Mouse (Mus musculus) heart, embryonic 14.5 days (tissue): ENCODE data around the gene Klhl10. TPM values are rescaled to one million over a fixed set of nuclear protein-coding genes. Genes with fewer than 3 reads are reported as not detected.

Experiments used
- ATAC-seq: fragments of 200-750 bp; cut with Nextera tagmentation; 2 replicates; pipeline ENCODE4 v1.8.0; 2017; ENCODE audit warnings: low read depth, moderate TSS enrichment; ENCODE audit not compliant: insufficient number of reproducible peaks, insufficient read depth, low FRiP score
- H3K27ac ChIP-seq, 2 experiments: fragments of 200-500 bp in 1 of 2; fragments of 300-500 bp in 1 of 2; sonication (generic) in 1 of 2; replicated peaks in 1 of 2; 2 replicates each; pipeline ENCODE4 v1.5.1; 2012 to 2014; ENCODE audit warnings: low read depth in 2 of 2, low read length in 2 of 2, control low read depth in 1 of 2, mild to moderate bottlenecking in 1 of 2, mixed read lengths in 1 of 2; ENCODE audit not compliant: control insufficient read depth in 1 of 2, insufficient read depth in 1 of 2
- H3K27me3 ChIP-seq: fragments of 300-500 bp; sonication (generic); 2 replicates; pipeline ENCODE4 v1.6.1; 2014; ENCODE audit warnings: mild to moderate bottlenecking, low read length, control low read depth; ENCODE audit not compliant: control insufficient read depth, insufficient read depth
- H3K36me3 ChIP-seq: fragments of 300-500 bp; sonication (generic); 2 replicates; pipeline ENCODE4 v1.6.1; 2014; ENCODE audit warnings: mild to moderate bottlenecking, control low read depth, low read length, mixed read lengths; ENCODE audit not compliant: control insufficient read depth, insufficient read depth
- H3K4me1 ChIP-seq, 2 experiments: fragments of 200-500 bp in 1 of 2; fragments of 300-500 bp in 1 of 2; sonication (generic) in 1 of 2; 2 replicates each; pipeline ENCODE4 v1.6.1; 2012 to 2014; ENCODE audit warnings: low read length in 2 of 2, control low read depth in 1 of 2, mixed read lengths in 1 of 2; ENCODE audit not compliant: control insufficient read depth in 2 of 2, insufficient read depth in 2 of 2
- H3K4me2 ChIP-seq: fragments of 300-500 bp; sonication (generic); 2 replicates; pipeline ENCODE4 v1.6.1; 2014; ENCODE audit warnings: mild to moderate bottlenecking, low read length
- H3K4me3 ChIP-seq, 2 experiments: fragments of 200-500 bp in 1 of 2; fragments of 300-500 bp in 1 of 2; sonication (generic) in 1 of 2; 2 replicates each; pipeline ENCODE4 v1.5.1; 2012 to 2014; ENCODE audit warnings: low read length in 2 of 2, mild to moderate bottlenecking in 2 of 2, control low read depth in 1 of 2, low read depth in 1 of 2, moderate library complexity in 1 of 2; ENCODE audit not compliant: control insufficient read depth in 1 of 2, insufficient read depth in 1 of 2
- H3K9ac ChIP-seq: fragments of 300-500 bp; sonication (generic); 2 replicates; pipeline ENCODE4 v1.6.1; 2014; ENCODE audit warnings: mild to moderate bottlenecking, low read length
- H3K9me3 ChIP-seq: fragments of 300-500 bp; sonication (generic); 2 replicates; pipeline ENCODE4 v1.6.1; 2016; ENCODE audit warnings: low read length, control low read depth; ENCODE audit not compliant: control insufficient read depth
- WGBS: fragments of 180-500 bp; shearing (Covaris S2); extraction: QIAGEN DNeasy Blood & Tissue Kit; methylation state at CpG from one replicate; pipeline ENCODE4 v1.1.7; 2014; 5-methylcytosine and 5-hydroxymethylcytosine counted together
- polyA plus RNA-seq: library from polyadenylated mRNA; unstranded; fragments of >200 nt; fragmentation: Nextera tagmentation; extraction: Ambion mirVana; gene quantifications from 2 replicates; pipeline ENCODE4 v1.2.1, GENCODE M21; 2014

Klhl10 gene
- polyA plus RNA-seq = 0.36 and 0.44 TPM in 2 replicates

DNA sequence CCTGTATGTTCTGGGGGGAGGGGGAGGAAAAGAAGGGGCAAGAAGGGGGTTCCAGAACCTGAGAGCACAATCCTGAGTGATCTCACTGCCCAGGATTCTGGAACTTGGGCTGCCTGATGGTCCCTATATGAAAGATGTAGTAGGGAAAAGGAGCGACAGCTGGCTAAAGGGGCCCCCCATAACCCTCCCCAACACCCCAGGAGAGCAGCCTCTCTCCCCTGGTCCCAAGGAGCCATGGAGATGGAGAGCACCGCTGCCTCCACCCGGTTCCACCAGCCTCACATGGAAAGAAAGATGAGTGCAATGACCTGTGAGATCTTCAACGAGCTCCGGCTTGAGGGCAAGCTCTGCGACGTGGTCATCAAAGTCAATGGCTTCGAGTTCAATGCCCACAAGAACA, at the start of gene Klhl10, which contains the start of gene Nt5c3b:
TSS of gene Klhl10 (plus strand) at position 121 of the 400 bp plus-strand sequence.
TSS of gene Nt5c3b (minus strand) at position 12 of the 400 bp plus-strand sequence.
- Histone ChIP-seq H3K4me2 (peak within 1 kb of the TSS; percentile 79), H3K27ac (peak within 1 kb of the TSS; percentile 20 to 73; a peak in 2 of 4 replicates), H3K9ac (peak within 1 kb of the TSS; percentile 94), H3K27me3 (no peaks in the 10 kb centered on the region), H3K9me3 (no peaks in the 10 kb centered on the region), H3K36me3 (peaks cover 10% of the 10 kb centered on the region), H3K4me3 (peak within 1 kb of the TSS; percentile 77 to 89), H3K4me1 (peaks cover 3 to 9% of the 10 kb centered on the region in 2 experiments)
- no peak for ATAC-seq
- 82% methylated on average over 8 of the region's 8 CpGs for WGBS

- Histone ChIP-seq H3K4me2 (no peak overlapping the region), H3K36me3 (peaks cover 18% of the 10 kb centered on the region; the same call in 1 of the 2 replicates), H3K27ac (peak overlapping the region in 1 of 2 experiments; percentile 35; a peak in 1 of 4 replicates), H3K4me1 (peaks cover 71 to 81% of the 10 kb centered on the region in 2 experiments), H3K4me3 (no peak overlapping the region), H3K27me3 (no peaks in the 10 kb centered on the region), H3K9ac (no peak overlapping the region), H3K9me3 (no peaks in the 10 kb centered on the region)
- WGBS = 78% methylated on average over 5 of the region's 5 CpGs
- no peak for ATAC-seq
These were observed 48.8 kb upstream of the Klhl10 start for GRCm38 (mm10) chr11:100392958-100393357.

- Histone ChIP-seq H3K4me3 (no peak overlapping the region), H3K36me3 (peaks cover 18% of the 10 kb centered on the region; the same call in 1 of the 2 replicates), H3K4me2 (peak overlapping the region; percentile 28), H3K27ac (0 out of 4 replicates have a peak overlapping the region, but pooled peaks of 1 of the 2 experiments have one; percentile 15), H3K9me3 (no peaks in the 10 kb centered on the region), H3K27me3 (no peaks in the 10 kb centered on the region), H3K4me1 (peaks cover 65 to 77% of the 10 kb centered on the region in 2 experiments), H3K9ac (0 out of 2 replicates have a peak overlapping the region, but pooled peaks have one; percentile 25)
- 49% methylated on average over 7 of the region's 7 CpGs for WGBS
- ATAC-seq = no peak
These were observed 48.0 kb upstream of the Klhl10 start for GRCm38 (mm10) chr11:100393733-100394132.

DNA sequence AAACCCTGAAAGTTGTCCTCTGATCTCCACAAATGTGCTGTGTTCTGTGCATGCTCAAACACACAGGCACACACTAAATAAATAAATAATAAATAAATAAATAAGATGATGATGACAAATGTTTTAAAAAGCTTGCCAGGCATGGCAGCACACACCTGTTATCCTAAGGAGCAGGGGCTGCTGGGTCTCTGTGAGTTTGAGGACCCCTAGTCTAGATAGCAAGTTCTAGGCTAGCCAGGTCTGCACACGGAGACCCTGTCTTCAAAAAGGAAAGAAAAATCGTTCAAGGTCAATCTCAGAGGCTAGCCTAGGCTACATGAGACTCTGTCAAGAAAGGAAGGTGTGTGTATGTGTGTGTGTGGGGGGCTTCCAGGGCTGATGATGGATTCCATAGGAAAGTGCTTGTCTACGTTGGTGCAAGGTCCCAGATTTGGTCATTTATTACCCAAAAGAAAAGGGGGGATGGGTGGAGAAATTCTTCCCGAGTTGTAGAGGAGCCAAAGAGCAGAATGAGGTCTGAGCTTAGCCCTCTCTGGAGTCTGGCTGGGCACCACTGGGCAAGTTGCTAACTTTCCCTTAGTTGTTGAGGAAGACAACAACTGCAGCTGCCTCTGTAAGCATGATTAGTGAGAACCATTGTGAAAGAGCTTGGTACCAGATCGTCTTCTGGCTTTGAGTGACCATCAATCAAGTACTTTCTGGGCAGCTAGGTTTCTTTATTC, 47.2 kb upstream of the Klhl10 start:
- Histone ChIP-seq H3K27ac (peak overlapping the region; percentile 79 to 91), H3K36me3 (peaks cover 18% of the 10 kb centered on the region; the same call in 1 of the 2 replicates), H3K27me3 (no peaks in the 10 kb centered on the region), H3K9me3 (no peaks in the 10 kb centered on the region), H3K4me3 (peak overlapping the region in 1 of 2 experiments; percentile 88; a peak in 2 of 4 replicates), H3K4me1 (peaks cover 60 to 75% of the 10 kb centered on the region in 2 experiments), H3K4me2 (peak overlapping the region; percentile 85), H3K9ac (peak overlapping the region; percentile 93)
- no peak for ATAC-seq
- 64% methylated on average over 5 of the region's 5 CpGs for WGBS

DNA sequence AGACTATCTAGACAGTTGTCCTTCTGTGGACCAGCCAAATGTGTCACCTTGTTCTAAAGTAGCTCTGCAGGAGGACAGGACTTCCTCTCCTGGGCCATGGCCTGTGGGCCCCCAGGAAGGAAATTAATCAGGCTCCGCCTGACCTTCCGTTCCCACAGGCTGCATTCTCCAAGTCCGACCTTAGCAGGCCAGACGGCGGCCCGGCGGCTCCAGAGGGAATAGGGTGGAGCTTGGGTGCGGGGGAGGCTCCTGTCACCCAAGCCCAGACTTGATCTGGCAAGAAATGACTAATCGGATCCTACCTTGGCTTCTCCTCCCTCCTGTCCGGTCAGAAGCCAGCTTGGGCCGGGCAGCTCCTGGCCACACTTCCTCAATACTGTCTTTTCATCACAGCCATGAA, 46.5 kb upstream of the Klhl10 start:
- Histone ChIP-seq H3K9ac (peak overlapping the region; percentile 93), H3K4me1 (peaks cover 58 to 75% of the 10 kb centered on the region in 2 experiments), H3K27ac (peak overlapping the region; percentile 79 to 91), H3K9me3 (no peaks in the 10 kb centered on the region), H3K4me2 (peak overlapping the region; percentile 85), H3K27me3 (no peaks in the 10 kb centered on the region), H3K4me3 (peak overlapping the region; percentile 73 to 88), H3K36me3 (peaks cover 18% of the 10 kb centered on the region; the same call in 1 of the 2 replicates)
- 6% methylated on average over 11 of the region's 11 CpGs for WGBS
- no peak for ATAC-seq

GRCm38 (mm10) chr11:100395861-100396631, 45.7 kb upstream of the Klhl10 start:
- Histone ChIP-seq H3K27ac (peak overlapping the region; percentile 79 to 91), H3K4me1 (peaks cover 57 to 75% of the 10 kb centered on the region in 2 experiments), H3K9me3 (no peaks in the 10 kb centered on the region), H3K4me3 (peak overlapping the region; percentile 73 to 88), H3K27me3 (no peaks in the 10 kb centered on the region), H3K36me3 (peaks cover 18% of the 10 kb centered on the region; the same call in 1 of the 2 replicates), H3K4me2 (peak overlapping the region; percentile 85), H3K9ac (peak overlapping the region; percentile 93)
- 5% methylated on average over 17 of the region's 17 CpGs for WGBS
- no peak for ATAC-seq
